Mouse (Mus musculus) neural tube, embryonic 12.5 days (tissue): Measurements from ENCODE around the gene Fcf1. TPM values are rescaled to one million over a fixed set of nuclear protein-coding genes. Genes with fewer than 3 reads are reported as not detected.

Source experiments
- ATAC-seq: fragments of 200-750 bp; cut with Nextera tagmentation; 2 replicates; pipeline ENCODE4 v1.8.0; 2017; ENCODE audit warnings: low read depth, mild to moderate bottlenecking, moderate TSS enrichment, moderate library complexity; ENCODE audit not compliant: low FRiP score
- H3K27ac ChIP-seq: fragments of 300-500 bp; sonication (generic); 2 replicates; pipeline ENCODE4 v1.5.1; 2016
- H3K27me3 ChIP-seq: fragments of 300-500 bp; sonication (generic); replicated peaks from 2 replicates; pipeline ENCODE4 v1.6.1; 2016; ENCODE audit warnings: mild to moderate bottlenecking
- H3K36me3 ChIP-seq: fragments of 300-500 bp; sonication (generic); 2 replicates; pipeline ENCODE4 v1.6.1; 2016; ENCODE audit warnings: mild to moderate bottlenecking
- H3K4me1 ChIP-seq: fragments of 300-500 bp; sonication (generic); 2 replicates; pipeline ENCODE4 v1.6.1; 2016
- H3K4me2 ChIP-seq: fragments of 300-500 bp; sonication (generic); replicated peaks from 2 replicates; pipeline ENCODE4 v1.6.1; 2016; ENCODE audit warnings: mild to moderate bottlenecking
- H3K4me3 ChIP-seq: fragments of 300-500 bp; sonication (generic); 2 replicates; pipeline ENCODE4 v1.5.1; 2016
- H3K9ac ChIP-seq: fragments of 300-500 bp; sonication (generic); 2 replicates; pipeline ENCODE4 v1.6.1; 2016; ENCODE audit warnings: mild to moderate bottlenecking
- H3K9me3 ChIP-seq: fragments of 300-500 bp; sonication (generic); 2 replicates; pipeline ENCODE4 v1.6.1; 2016; ENCODE audit warnings: mild to moderate bottlenecking
- WGBS: fragments of 180-500 bp; shearing (Covaris S2); methylation state at CpG from one replicate; pipeline ENCODE4 v1.1.7; 2016; 5-methylcytosine and 5-hydroxymethylcytosine counted together
- polyA plus RNA-seq: library from polyadenylated mRNA; unstranded; fragments of >200 nt; fragmentation: Nextera tagmentation; extraction: Ambion mirVana; gene quantifications from 2 replicates; pipeline ENCODE4 v1.2.1, GENCODE M21; 2016

The Fcf1 gene
- polyA plus RNA-seq, 1 experiment from 2014 or later, result 134 TPM

- no peak for ATAC-seq
- H3K4me3 ChIP-seq, result no peak overlapping the region
- H3K9me3 ChIP-seq, result no peaks in the 10 kb centered on the region
- H3K27ac ChIP-seq, result no peak overlapping the region
- WGBS, result 95% methylated on average over 2 of the region's 2 CpGs
- no peak overlapping the region for H3K4me2 ChIP-seq
- H3K4me1 ChIP-seq, result no peaks in the 10 kb centered on the region
- no peak overlapping the region for H3K9ac ChIP-seq
- no peaks in the 10 kb centered on the region for H3K27me3 ChIP-seq
- H3K36me3 ChIP-seq, result peaks cover 41% of the 10 kb centered on the region
Observed at GRCm38 (mm10) chr12:85032710-85033109, 62.0 kb downstream of the Fcf1 start.

Other genes with a start within 250 kb of the Fcf1 start
- 81.5 and 87.1 TPM in 2 replicates for gene Npc2, start 197.7 kb upstream of the Fcf1 start, polyA plus RNA-seq
- gene Isca2, start 197.6 kb upstream of the Fcf1 start, polyA plus RNA-seq, result 156 and 158 TPM in 2 replicates
- gene Ltbp2, start 94.4 kb upstream of the Fcf1 start, polyA plus RNA-seq, result 0.26 and 0.33 TPM in 2 replicates
- 27.8 and 28.7 TPM in 2 replicates for gene Arel1, start within 50 bp of the Fcf1 start, polyA plus RNA-seq
- 36.8 and 40.1 TPM in 2 replicates for gene Ylpm1, start 25.4 kb downstream of the Fcf1 start, polyA plus RNA-seq
- gene Prox2, start 139.9 kb downstream of the Fcf1 start, polyA plus RNA-seq, result 4.2 and 5.6 TPM in 2 replicates
- gene Dlst, start 139.9 kb downstream of the Fcf1 start, polyA plus RNA-seq, result 114 and 116 TPM in 2 replicates
- 13.3 and 14.6 TPM in 2 replicates for gene Rps6kl1, start 180.4 kb downstream of the Fcf1 start, polyA plus RNA-seq
- gene Pgf, start 206.9 kb downstream of the Fcf1 start, polyA plus RNA-seq, result 9.7 and 10.9 TPM in 2 replicates
- gene Eif2b2, start 248.6 kb downstream of the Fcf1 start, polyA plus RNA-seq, result 92.5 and 107 TPM in 2 replicates